Mouse (Mus musculus) megakaryocyte-erythroid progenitor cell, adult 5 weeks (primary cell): ENCODE data around the gene Gm43951. TPM values are rescaled to one million over a fixed set of nuclear protein-coding genes. Genes with fewer than 3 reads are reported as not detected.

Experiments used
- polyA plus RNA-seq: library from polyadenylated mRNA; stranded (reverse); fragments of >175 nt; gene quantifications from 2 replicates; pipeline ENCODE4 v1.2.3, GENCODE M21; 2012

The Gm43951 gene
- 0.12 and 0.52 TPM in 2 replicates for polyA plus RNA-seq

DNA sequence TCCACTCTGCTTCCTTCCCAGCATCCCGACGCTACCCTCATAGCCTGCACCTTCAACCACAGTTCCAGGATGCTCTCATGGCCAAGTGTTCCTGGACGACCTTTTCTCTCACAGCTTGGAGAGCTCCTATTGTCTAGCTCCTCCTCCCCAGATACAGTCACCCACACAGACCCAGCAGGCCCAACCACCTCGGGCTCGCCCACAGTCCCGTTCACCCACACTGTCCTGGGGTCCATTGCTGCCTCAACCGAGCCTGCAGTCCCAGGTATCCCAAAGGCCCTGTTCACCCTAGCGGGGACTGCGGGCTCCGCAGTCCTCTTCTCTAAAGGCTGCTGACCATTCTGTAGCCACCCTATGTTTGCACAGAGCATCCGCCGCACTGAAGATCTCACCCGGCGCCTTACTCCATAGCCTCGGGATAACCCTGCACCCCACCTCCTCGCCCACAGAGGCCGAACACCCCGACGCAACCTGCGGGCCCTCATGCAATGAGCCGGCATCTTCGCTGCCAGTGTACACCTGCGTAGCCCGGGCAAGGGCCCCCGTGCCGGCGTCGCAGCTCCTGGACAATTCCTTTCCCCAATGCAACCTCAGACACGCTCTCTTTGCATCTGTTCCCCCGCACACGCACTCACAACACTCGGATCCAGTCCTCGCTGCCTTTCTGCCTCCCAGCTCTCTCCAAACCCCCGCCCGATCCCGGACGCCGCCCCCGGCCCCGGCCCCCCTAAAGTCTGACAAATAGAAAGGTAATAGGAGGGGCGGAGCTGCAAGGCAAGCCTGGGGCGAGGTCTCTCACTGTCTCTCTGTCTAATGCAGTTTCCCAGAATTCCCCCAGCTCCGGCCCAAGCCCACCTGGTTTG, at the start of gene Gm43951:
Gene Gm43951 (minus strand): TSS at position 500 of the 863 bp plus-strand sequence.

GRCm38 (mm10) chr11:72215410-72215797, 8.8 kb upstream of the Gm43951 start, which contains the start of gene Med31:
Gene Med31 (minus strand): TSS chr11:72215592.

DNA sequence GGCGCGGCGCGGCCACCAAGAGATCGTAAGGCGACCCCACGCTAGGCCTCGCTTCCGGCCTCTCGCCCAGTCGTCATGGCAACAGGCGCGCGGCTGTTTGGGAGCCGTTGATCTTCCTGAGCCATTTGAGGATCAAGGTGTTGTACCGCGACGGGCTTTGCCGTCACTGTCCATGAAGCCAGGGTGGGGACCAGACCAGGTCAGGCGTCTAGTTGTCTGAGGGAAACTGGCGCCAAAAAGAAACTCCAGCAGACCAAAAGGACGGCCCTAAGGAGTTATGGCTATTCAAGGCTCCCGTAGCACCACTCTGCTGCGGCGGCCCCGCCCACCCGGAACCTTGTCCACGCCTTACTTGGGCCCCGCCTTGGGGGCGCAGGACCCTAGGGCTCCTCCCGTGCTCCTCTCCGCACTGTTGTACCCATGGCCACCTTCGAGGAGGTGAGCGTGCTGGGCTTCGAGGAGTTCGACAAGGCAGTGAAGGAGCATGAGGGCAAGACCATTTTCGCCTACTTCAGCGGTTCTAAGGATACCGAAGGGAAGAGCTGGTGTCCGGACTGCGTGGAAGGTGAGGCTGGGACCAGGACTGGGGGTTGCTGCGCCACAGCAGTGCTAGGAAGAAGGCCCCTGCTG, 679 bp upstream of the Gm43951 start, which contains the start of the genes 4933427D14Rik and Txndc17:
Gene 4933427D14Rik (minus strand): TSS at position 256 of the 630 bp plus-strand sequence.
Gene Txndc17 (plus strand): TSS at position 344 of the 630 bp plus-strand sequence.

Other genes with a start within 250 kb of the Gm43951 start
- gene Aipl1, start 169.3 kb downstream of the Gm43951 start, polyA plus RNA-seq = 0.39 and 0.55 TPM in 2 replicates
- 18.6 and 24.1 TPM in 2 replicates for gene Pimreg, start 164.8 kb downstream of the Gm43951 start, polyA plus RNA-seq
- not detected in 2 replicates for gene Pitpnm3, start 71.1 kb downstream of the Gm43951 start, polyA plus RNA-seq
- gene 4933427D14Rik, start 619 bp upstream of the Gm43951 start, polyA plus RNA-seq = 2.5 and 3.0 TPM in 2 replicates
- gene Txndc17, start 707 bp upstream of the Gm43951 start, polyA plus RNA-seq = 23.9 and 31.2 TPM in 2 replicates
- gene Med31, start 8.8 kb upstream of the Gm43951 start, polyA plus RNA-seq = 0.78 and 1.3 TPM in 2 replicates
- not detected in 2 replicates for gene Slc13a5, start 60.4 kb upstream of the Gm43951 start, polyA plus RNA-seq
- 0.88 and 2.0 TPM in 2 replicates for gene Xaf1, start 94.8 kb upstream of the Gm43951 start, polyA plus RNA-seq
- not detected in 2 replicates for gene Fbxo39, start 107.6 kb upstream of the Gm43951 start, polyA plus RNA-seq
- gene Tekt1, start 155.6 kb upstream of the Gm43951 start, polyA plus RNA-seq = 0.04 TPM in 1 of 2 replicates, not detected in the other
- gene Smtnl2, start 204.9 kb upstream of the Gm43951 start, polyA plus RNA-seq = 1.1 and 1.3 TPM in 2 replicates
- not detected in 2 replicates for gene Ggt6, start 228.7 kb upstream of the Gm43951 start, polyA plus RNA-seq
- 139 and 185 TPM in 2 replicates for gene Mybbp1a, start 234.5 kb upstream of the Gm43951 start, polyA plus RNA-seq